Mouse (Mus musculus) cerebellum, postnatal 14 days (tissue): Measurements from ENCODE around the gene Olfr628.
"Not testable (repeated sequence)": the region's sequence is repeated elsewhere in the genome, so short reads cannot be mapped to it uniquely, and the experiment has no call there.

Experiments used
- DNase-seq, 2 experiments: peaks; one replicate each; pipeline ENCODE4 v3.0.0; 2021; ENCODE audit warnings: mixed read lengths in 2 of 2

Gene Olfr628

GRCm38 (mm10) chr7:103730074-103730473 is at the start of gene Olfr628:
TSS of gene Olfr628 (plus strand) at chr7:103730374.
- no peak for DNase-seq

DNA sequence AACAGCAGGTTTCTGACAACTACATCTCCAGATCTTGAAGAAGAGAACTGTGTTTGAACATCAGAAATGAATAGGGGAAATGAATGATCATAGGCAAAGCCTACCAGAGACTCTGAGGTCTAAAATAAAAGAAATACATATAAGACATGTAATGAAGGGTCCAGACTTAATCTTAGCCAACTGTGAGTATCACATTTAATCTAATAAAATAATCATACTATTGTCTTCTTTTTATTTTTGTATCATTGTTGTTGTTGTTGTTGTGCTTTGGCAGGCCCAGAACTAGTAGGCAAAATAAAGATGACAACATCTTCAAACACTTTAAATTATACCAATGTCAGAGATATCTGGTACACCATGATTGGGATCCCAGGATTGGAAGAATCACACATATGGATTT is 47.8 kb upstream of the Olfr628 start, which contains the start of gene Olfr625-ps1:
Gene Olfr625-ps1 (plus strand): TSS at position 301 of the 400 bp plus-strand sequence.
- no peak for DNase-seq

DNA sequence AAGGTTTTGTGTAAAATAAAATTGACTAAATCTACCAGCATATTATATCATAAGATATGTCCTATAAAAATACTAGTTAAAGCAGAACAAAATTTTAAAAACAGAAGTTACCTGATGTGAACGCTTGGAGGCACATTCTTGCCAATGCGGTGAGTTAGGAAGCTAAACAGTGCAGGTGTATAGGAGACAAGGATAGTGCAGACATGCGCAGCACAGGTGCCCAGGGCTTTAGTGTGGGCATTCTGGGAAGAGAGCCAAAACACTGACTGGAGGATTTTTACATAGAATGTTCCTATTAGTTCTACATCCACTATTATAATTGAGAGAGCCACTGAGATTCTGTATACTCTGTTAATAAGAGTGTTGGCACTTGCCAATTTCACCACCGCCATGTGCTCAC is 30.7 kb upstream of the Olfr628 start:
- no peak for DNase-seq

DNA sequence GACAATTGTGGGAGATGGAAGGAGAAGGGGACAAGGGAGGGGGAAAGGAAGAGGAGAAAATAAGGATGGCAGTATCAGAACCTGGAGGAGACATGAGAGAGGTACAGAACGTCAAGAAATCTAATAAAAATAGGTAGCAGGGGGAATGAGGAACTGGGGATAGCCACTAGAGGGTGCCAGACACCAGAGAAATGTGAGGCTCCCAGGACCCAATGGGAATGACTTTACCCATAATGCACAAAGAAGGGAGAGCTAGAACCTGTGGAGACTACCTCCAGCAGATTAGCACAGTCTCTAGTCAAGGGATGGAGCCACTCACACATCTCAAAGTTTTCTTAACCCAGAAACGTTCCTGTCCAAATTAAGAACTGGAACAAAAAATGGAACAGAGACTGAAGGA is 18.1 kb upstream of the Olfr628 start:
- no peak for DNase-seq

DNA sequence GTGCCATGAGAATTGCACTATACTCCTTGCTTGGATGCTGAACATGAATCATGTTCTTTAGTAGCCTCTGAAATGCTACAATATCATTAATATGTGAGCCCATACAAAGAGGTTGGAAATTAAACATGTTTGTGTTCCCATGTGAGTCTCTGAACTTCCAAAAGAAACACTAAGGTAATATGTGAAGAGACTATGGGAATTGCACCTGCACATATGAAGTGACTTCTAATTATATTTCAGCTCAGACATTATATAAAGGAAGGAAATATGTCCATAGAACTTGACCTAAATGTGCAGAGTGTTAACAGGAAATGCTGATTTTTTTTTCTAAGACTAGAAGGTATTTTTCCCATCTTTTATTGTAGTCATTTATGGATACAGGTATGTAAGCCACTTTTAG is 15.8 kb upstream of the Olfr628 start, which contains the start of gene Olfr243:
Gene Olfr243 (plus strand): TSS at position 301 of the 400 bp plus-strand sequence.
- no peak for DNase-seq

DNA sequence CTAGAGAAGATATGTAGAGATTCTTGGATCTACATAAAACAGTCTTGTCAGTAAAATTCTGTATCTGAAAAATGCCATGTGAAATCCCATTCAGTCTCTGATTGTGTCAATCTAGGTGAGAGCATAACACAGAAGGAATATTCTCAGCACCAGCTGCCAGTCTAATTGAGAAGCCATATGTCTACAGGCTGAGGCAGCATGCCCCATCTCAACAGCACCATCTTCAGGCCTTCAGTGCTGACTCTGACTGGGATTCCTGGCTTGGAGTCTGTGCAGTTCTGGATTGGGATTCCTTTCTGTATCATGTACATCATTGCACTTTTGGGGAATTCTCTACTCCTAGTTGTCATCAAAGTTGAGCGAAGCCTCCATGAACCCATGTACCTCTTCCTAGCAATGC is 13.8 kb upstream of the Olfr628 start:
- not testable (repeated sequence) for DNase-seq

GRCm38 (mm10) chr7:103744843-103745242 is 14.7 kb downstream of the Olfr628 start, which contains the start of gene Olfr629:
TSS of gene Olfr629 (minus strand) at chr7:103744943.
- DNase-seq, result no peak

DNA sequence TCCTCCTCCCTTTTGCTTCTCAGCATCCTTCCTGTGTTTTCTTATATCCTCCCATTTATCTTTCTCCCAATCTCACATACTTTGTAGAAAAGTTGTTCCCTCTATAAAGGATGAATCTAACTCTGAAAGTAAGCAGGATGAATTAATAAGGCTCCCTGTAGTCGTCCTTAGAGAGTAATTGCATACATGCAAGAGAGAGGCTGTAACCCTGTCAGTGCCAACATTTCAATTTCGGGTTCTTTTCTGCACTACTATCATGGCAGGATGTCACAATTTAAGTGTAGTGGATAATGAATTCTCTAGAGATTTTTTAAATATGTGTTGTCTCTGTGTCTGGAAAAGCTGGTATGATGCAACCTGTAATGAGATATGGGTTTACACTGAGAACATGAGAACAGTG is 27.1 kb downstream of the Olfr628 start, which contains the start of gene Olfr630:
Gene Olfr630 (minus strand): TSS at position 101 of the 400 bp plus-strand sequence.
- DNase-seq, result no peak

DNA sequence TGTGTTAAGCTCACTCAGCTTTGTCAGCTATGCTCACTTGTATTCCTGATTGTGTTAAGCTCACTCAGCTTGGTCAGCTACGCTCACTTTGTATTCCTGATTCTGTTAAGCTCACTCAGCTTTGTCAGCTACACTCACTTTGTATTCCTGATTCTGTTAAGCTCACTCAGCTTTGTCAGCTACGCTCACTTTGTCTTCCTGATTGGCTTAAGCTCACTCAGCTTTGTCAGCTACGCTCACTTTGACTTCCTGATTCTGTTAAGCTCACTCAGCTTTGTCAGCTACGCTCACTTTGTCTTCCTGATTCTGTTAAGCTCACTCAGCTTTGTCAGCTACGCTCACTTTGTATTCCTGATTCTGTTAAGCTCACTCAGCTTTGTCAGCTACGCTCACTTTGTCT is 32.0 kb downstream of the Olfr628 start:
- not testable (repeated sequence) for DNase-seq

- DNase-seq, result not testable (repeated sequence)
Observed at GRCm38 (mm10) chr7:103767687-103768086, 37.5 kb downstream of the Olfr628 start.

DNA sequence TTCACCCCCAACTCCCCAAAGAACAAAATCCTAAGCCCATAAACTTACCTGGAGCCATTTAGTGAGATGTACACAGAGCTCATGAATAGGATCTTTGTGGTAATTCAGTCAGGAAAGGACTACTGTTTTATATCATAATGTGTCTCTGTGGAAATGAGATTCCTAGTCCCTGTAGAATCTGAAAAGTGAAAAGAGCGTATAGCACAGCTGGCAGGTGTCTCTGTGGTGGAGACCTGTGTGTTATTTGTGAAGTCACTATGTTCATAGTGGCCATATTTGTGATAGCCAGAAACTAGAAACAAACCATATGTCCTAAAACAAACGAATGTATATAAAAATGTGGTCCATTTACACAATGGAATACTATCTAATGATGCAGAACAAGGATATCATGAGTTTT is 41.3 kb downstream of the Olfr628 start, which contains the start of gene Olfr69:
Gene Olfr69 (minus strand): TSS at position 101 of the 400 bp plus-strand sequence.
- no peak for DNase-seq

DNA sequence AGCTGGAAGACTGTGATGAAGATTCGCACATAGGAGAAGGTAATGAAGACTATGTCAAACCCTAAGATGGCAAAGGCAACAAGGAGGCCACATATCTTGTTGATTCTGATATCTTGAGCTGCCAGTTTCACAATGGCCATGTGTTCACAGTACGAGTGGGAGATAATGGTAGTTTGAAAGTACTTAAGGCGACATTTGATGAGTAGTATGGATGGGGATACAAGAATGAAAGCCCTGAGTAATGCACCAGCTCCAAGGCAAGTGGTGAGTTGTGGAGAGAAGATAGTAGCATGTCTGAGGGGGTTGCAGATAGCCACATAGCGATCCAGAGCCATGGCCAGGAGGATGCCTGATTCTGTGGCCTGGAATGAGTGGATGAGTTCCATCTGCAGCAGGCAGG is 47.5 kb downstream of the Olfr628 start:
- DNase-seq, result not testable (repeated sequence)

DNA sequence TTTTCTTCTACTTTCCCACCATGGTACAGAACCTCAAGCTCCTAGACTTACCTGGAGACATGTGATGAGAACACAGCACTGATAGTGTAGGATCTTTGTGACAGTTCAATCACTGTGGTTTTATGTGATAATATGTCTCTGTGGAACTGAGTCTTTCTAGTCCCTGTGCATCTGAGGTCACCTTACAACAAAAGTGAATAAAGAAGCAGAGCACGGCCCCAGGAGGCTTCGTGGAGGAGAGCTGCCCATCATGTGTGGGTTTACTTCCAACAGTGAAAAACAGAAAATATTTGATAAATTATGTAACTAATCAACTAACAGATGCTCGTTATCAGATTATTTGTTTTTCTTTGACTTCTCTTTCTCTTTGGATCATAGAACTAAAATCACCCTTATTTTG is 49.4 kb downstream of the Olfr628 start, which contains the start of gene Olfr68:
Gene Olfr68 (minus strand): TSS at position 101 of the 400 bp plus-strand sequence.
- no peak for DNase-seq
